Mouse (Mus musculus): ENCODE data around the gene Ubqln1.

DNA sequence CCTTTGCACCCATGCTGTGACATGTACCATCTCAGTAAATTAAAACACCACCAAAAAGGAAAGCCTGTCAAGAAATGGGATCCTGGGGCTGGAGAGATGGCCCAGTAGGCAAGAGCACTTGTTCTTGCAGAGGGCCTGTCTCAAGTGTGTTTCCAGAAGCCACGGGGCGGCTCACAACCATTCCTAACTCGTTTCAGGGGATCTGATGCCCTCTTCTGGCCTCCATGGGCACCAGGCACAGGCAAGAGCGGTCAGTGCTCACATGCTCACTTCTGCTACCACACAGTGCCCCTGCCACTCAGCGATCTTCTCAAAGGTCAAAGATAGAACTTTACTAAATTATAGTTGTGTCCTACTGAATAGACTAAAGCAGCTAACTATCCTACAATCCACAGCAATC is 17.2 kb upstream of the Ubqln1 start:
- TF ChIP-seq CTCF (IDR thresholded peaks at IDR 0.05; ENCODE audit: borderline replicate concordance, insufficient read depth, low read depth, low read length), result peak; percentile 81
- no peak for TF ChIP-seq POLR2A (IDR thresholded peaks at IDR 0.05; ENCODE audit: borderline replicate concordance, insufficient read depth, low read length)
